Mouse (Mus musculus) cerebellum, adult 2 months (tissue): ENCODE measurements at regions not wholly inside any gene's neighbourhood (a gene's known extent, or its start where the extent isn't known, plus 50 kb on each side); places are given as distances from the start of the nearest gene placed in this dataset.

ENCODE experiments used
- CTCF ChIP-seq: fragments of 200-500 bp; IDR thresholded peaks from 2 replicates; pipeline ENCODE4 v1.5.1; 2011; ENCODE audit warnings: low read depth, mild to moderate bottlenecking, control low read depth, low read length, moderate library complexity, borderline replicate concordance; ENCODE audit not compliant: insufficient read depth
- POLR2A ChIP-seq: fragments of 200-500 bp; IDR thresholded peaks from 2 replicates; pipeline ENCODE4 v1.6.1; 2011; ENCODE audit warnings: low read length, control low read depth, borderline replicate concordance; ENCODE audit not compliant: insufficient read depth

GRCm38 (mm10) chr15:93167451-93167850 lies 107.5 kb downstream of the Gxylt1 start:
- TF ChIP-seq CTCF = no peak
- no peak for TF ChIP-seq POLR2A
